Mouse (Mus musculus): ENCODE measurements around the gene Tmem87a. TPM values are rescaled to one million over a fixed set of nuclear protein-coding genes. Genes with fewer than 3 reads are reported as not detected.

Gene Tmem87a
- total and polyA plus RNA-seq, 3 experiments: 7.6 to 17.6 (median 15.4) TPM

DNA sequence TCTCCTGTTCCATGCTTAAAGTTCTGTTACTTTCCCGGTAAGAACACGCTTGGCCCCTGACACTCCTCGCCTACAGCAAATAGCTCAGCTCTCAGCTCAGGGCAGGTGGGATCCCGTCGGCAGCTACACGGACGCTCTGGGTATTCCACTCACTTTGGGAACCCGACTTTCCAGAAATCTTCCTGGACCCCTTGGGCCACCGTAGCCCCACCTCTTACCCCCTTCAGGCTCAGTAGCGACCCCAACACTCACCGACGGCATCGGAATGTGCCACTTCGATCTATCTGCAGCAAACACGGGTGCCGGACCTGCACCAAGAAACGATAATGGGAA lies 294 bp downstream of the Tmem87a start, which contains the start of gene Ganc:
Ganc (plus strand) TSS at position 244 of the 333 bp plus-strand sequence.
- DNase-seq: no peak
- H3K27me3 ChIP-seq (ENCODE audit: control insufficient read depth, insufficient read depth, low read length): no peaks in the 10 kb centered on the region
- H3K4me1 ChIP-seq (ENCODE audit: control insufficient read depth, insufficient read depth, low read length): peaks cover 2% of the 10 kb centered on the region
- peak within 1 kb of the TSS; percentile 96 for H3K4me3 ChIP-seq
- peak within 1 kb of the TSS; percentile 76 for H3K9ac ChIP-seq (ENCODE audit: low read depth, low read length)
- TF ChIP-seq POLR2A (IDR thresholded peaks at IDR 0.05; ENCODE audit: insufficient read depth, low read depth, low read length) (no peak), EP300 (IDR thresholded peaks at IDR 0.05; ENCODE audit: insufficient read depth, low read depth, low read length) (no peak), CTCF (IDR thresholded peaks at IDR 0.05) (no peak)
- under 1% methylated on average over 17 of the region's 17 CpGs for WGBS
- peaks cover 2% of the 10 kb centered on the region for H3K79me2 ChIP-seq (replicated peaks; ENCODE audit: control insufficient read depth, insufficient read depth, low read length)
- H3K27ac ChIP-seq: peak within 1 kb of the TSS; percentile 97
- intact Hi-C loops (cut with DNase I): loop anchor here (5.0 kb wide), 1 partner anchor 51 kb away; the partner anchor contains the start of gene Vps39
- peaks cover 14% of the 10 kb centered on the region for H3K36me3 ChIP-seq (ENCODE audit: control insufficient read depth, insufficient read depth, low read length)

GRCm38 (mm10) chr2:120402813-120403212 lies 1.1 kb downstream of the Tmem87a start:
- Histone ChIP-seq H3K27me3 (ENCODE audit: control insufficient read depth, insufficient read depth, low read length) (no peaks in the 10 kb centered on the region), H3K79me2 (replicated peaks; ENCODE audit: control insufficient read depth, insufficient read depth, low read length) (peaks cover 4% of the 10 kb centered on the region), H3K4me3 (peak overlapping the region; percentile 96), H3K9ac (ENCODE audit: low read depth, low read length) (no peak overlapping the region), H3K36me3 (ENCODE audit: control insufficient read depth, insufficient read depth, low read length) (peaks cover 14% of the 10 kb centered on the region), H3K4me1 (ENCODE audit: control insufficient read depth, insufficient read depth, low read length) (peaks cover 2% of the 10 kb centered on the region), H3K27ac (no peak overlapping the region)
- intact Hi-C loops (cut with DNase I): loop anchor here (5.0 kb wide), 1 partner anchor 51 kb away; the partner anchor contains the start of gene Vps39
- TF ChIP-seq CTCF (IDR thresholded peaks at IDR 0.05) (no peak), EP300 (IDR thresholded peaks at IDR 0.05; ENCODE audit: insufficient read depth, low read depth, low read length) (no peak), POLR2A (IDR thresholded peaks at IDR 0.05; ENCODE audit: insufficient read depth, low read depth, low read length) (no peak)
- no peak for DNase-seq
- 18% methylated on average over 3 of the region's 3 CpGs for WGBS

DNA sequence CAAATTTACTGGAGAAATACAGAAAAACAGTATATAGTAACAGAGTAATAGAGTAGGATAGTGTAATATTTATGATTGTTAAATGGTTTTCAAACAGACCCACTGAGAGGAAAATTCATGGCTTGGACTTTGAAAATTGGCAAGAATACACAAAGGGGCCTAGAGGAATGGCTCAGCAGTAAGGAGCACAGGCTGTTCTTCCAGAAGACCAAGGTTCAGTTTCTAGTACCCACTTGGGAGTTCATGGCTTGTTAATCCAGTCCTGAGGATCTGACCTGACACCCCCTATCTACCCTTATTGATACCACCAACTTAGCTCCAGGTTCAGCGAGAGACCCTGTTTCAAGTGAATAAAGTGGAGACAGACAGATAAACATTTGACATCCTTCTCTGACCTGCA lies 6.0 kb downstream of the Tmem87a start:
- TF ChIP-seq CTCF (IDR thresholded peaks at IDR 0.05) (no peak), EP300 (IDR thresholded peaks at IDR 0.05; ENCODE audit: insufficient read depth, low read depth, low read length) (no peak), POLR2A (IDR thresholded peaks at IDR 0.05; ENCODE audit: insufficient read depth, low read depth, low read length) (no peak)
- WGBS: 84% methylated on average over 1 of the region's 1 CpGs
- Histone ChIP-seq H3K4me3 (no peak overlapping the region), H3K9ac (ENCODE audit: low read depth, low read length) (no peak overlapping the region), H3K79me2 (replicated peaks; ENCODE audit: control insufficient read depth, insufficient read depth, low read length) (peaks cover 4% of the 10 kb centered on the region), H3K4me1 (ENCODE audit: control insufficient read depth, insufficient read depth, low read length) (peaks cover 2% of the 10 kb centered on the region), H3K36me3 (ENCODE audit: control insufficient read depth, insufficient read depth, low read length) (peaks cover 11% of the 10 kb centered on the region), H3K27ac (no peak overlapping the region), H3K27me3 (ENCODE audit: control insufficient read depth, insufficient read depth, low read length) (no peaks in the 10 kb centered on the region)
- intact Hi-C loops (cut with DNase I): no loop called here
- DNase-seq: no peak

DNA sequence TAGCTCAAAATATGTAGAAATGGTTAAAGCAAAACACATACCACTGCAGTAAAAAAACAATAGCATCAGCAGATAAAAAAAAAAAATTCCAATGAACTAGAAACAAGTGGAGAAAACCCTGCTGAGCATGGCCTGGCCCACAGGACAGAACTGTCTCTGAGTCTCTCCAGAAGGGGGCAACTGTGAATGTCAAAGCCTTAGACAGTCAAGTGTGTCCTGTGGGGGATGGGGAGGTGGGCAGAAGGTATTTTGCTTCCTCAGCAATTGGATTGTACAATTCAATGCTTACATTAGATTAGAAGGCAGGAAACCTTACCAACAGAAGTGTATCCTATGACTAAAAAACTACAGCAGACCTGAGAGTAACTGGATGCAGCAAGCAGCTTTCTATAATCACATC lies 11.5 kb downstream of the Tmem87a start:
- H3K36me3 ChIP-seq (ENCODE audit: control insufficient read depth, insufficient read depth, low read length): peaks cover 15% of the 10 kb centered on the region
- intact Hi-C loops (cut with DNase I): no loop called here

DNA sequence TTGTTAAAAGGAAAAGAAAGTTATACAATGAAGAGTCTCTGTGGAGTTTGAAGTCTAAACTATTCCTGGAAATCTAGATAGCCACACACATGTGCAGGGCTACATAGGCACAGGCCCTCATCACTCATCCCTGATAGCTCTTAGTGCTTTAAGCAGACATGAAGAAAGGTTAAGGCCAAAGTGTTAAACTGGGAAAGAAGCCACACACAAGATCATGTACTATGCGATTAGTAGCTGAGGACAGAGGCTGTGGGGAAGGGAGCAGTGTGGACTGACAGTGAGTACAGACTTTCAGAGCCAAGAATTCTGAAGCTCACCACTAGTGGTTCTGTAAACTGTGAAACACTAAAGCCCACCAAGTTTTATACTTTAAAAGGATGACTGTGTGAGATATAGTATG lies 13.0 kb downstream of the Tmem87a start:
- no peak overlapping the region for H3K9ac ChIP-seq (ENCODE audit: low read depth, low read length)
- H3K27me3 ChIP-seq (ENCODE audit: control insufficient read depth, insufficient read depth, low read length): no peaks in the 10 kb centered on the region
- TF ChIP-seq POLR2A (IDR thresholded peaks at IDR 0.05; ENCODE audit: insufficient read depth, low read depth, low read length) (no peak), CTCF (IDR thresholded peaks at IDR 0.05) (peak; percentile 7; the same call in 1 of the 2 replicates)
- no peak overlapping the region for H3K4me3 ChIP-seq
- no peaks in the 10 kb centered on the region for H3K79me2 ChIP-seq (replicated peaks; ENCODE audit: control insufficient read depth, insufficient read depth, low read length)
- no peaks in the 10 kb centered on the region; the same call in 1 of the 2 replicates for H3K4me1 ChIP-seq (ENCODE audit: control insufficient read depth, insufficient read depth, low read length)
- WGBS: 41% methylated on average over 1 of the region's 1 CpGs
- intact Hi-C loops (cut with DNase I): no loop called here
- no peak for DNase-seq
- no peak overlapping the region for H3K27ac ChIP-seq
- peaks cover 15% of the 10 kb centered on the region for H3K36me3 ChIP-seq (ENCODE audit: control insufficient read depth, insufficient read depth, low read length)

More for the DNA sequence above, 11.5 kb downstream of the Tmem87a start:
- Histone ChIP-seq H3K4me1 (ENCODE audit: control insufficient read depth, insufficient read depth, low read length) (no peaks in the 10 kb centered on the region; the same call in 1 of the 2 replicates), H3K4me3 (no peak overlapping the region), H3K27me3 (ENCODE audit: control insufficient read depth, insufficient read depth, low read length) (no peaks in the 10 kb centered on the region), H3K9ac (ENCODE audit: low read depth, low read length) (no peak overlapping the region), H3K27ac (no peak overlapping the region), H3K79me2 (replicated peaks; ENCODE audit: control insufficient read depth, insufficient read depth, low read length) (no peaks in the 10 kb centered on the region)
- no peak for TF ChIP-seq EP300 (IDR thresholded peaks at IDR 0.05; ENCODE audit: insufficient read depth, low read depth, low read length)
- DNase-seq: no peak

- TF ChIP-seq POLR2A (IDR thresholded peaks at IDR 0.05; ENCODE audit: insufficient read depth, low read depth, low read length) (no peak), EP300 (IDR thresholded peaks at IDR 0.05; ENCODE audit: insufficient read depth, low read depth, low read length) (no peak)
- no peak for DNase-seq
- 80% methylated on average over 3 of the region's 3 CpGs for WGBS
- Histone ChIP-seq H3K9ac (ENCODE audit: low read depth, low read length) (no peak overlapping the region), H3K4me3 (no peak overlapping the region), H3K36me3 (ENCODE audit: control insufficient read depth, insufficient read depth, low read length) (peaks cover 15% of the 10 kb centered on the region), H3K27ac (no peak overlapping the region), H3K79me2 (replicated peaks; ENCODE audit: control insufficient read depth, insufficient read depth, low read length) (no peaks in the 10 kb centered on the region), H3K27me3 (ENCODE audit: control insufficient read depth, insufficient read depth, low read length) (no peaks in the 10 kb centered on the region), H3K4me1 (ENCODE audit: control insufficient read depth, insufficient read depth, low read length) (no peaks in the 10 kb centered on the region; the same call in 1 of the 2 replicates)
- intact Hi-C loops (cut with DNase I): no loop called here
These were observed 14.5 kb downstream of the Tmem87a start for GRCm38 (mm10) chr2:120389376-120389775.
